Mouse (Mus musculus) olfactory bulb, adult 2 months (tissue): Measurements from ENCODE around the gene Shank2. TPM values are rescaled to one million over a fixed set of nuclear protein-coding genes. Genes with fewer than 3 reads are reported as not detected.

ENCODE experiments used
- H3K27ac ChIP-seq: fragments of 200-500 bp; 2 replicates; pipeline ENCODE4 v1.5.1; 2012; ENCODE audit warnings: low read depth, low read length; ENCODE audit not compliant: insufficient read depth
- H3K4me1 ChIP-seq: fragments of 200-500 bp; 2 replicates; pipeline ENCODE4 v1.6.1; 2012; ENCODE audit warnings: low read length; ENCODE audit not compliant: control insufficient read depth, insufficient read depth
- H3K4me3 ChIP-seq: fragments of 200-500 bp; 2 replicates; pipeline ENCODE4 v1.5.1; 2012; ENCODE audit warnings: mild to moderate bottlenecking, low read depth, low read length, moderate library complexity; ENCODE audit not compliant: insufficient read depth
- CTCF ChIP-seq: fragments of 200-500 bp; IDR thresholded peaks from 2 replicates; pipeline ENCODE4 v1.5.1; 2012; ENCODE audit warnings: low read depth, mild to moderate bottlenecking, low read length, moderate library complexity; ENCODE audit not compliant: insufficient read depth
- POLR2A ChIP-seq: fragments of 200-500 bp; IDR thresholded peaks from 2 replicates; pipeline ENCODE4 v1.6.1; 2012; ENCODE audit warnings: mild to moderate bottlenecking, low read depth, low read length, moderate library complexity; ENCODE audit not compliant: insufficient read depth
- WGBS: fragments of 180-500 bp; shearing (Covaris S2); methylation state at CpG from one replicate; pipeline ENCODE4 v1.1.7; 2018; 5-methylcytosine and 5-hydroxymethylcytosine counted together
- polyA plus RNA-seq: library from polyadenylated mRNA; stranded (reverse); fragments of >200 nt; gene quantifications from 2 replicates; pipeline ENCODE4 v1.2.4, GENCODE M21; 2012; ENCODE audit warnings: low replicate concordance; ENCODE audit not compliant: missing spikeins, insufficient read depth, insufficient read length

Gene Shank2
- polyA plus RNA-seq, 1 experiment, result 53.3 TPM

GRCm38 (mm10) chr7:144022682-144023081 lies 21.0 kb downstream of the Shank2 start:
- no peak for TF ChIP-seq POLR2A
- no peak for TF ChIP-seq CTCF
- Histone ChIP-seq H3K27ac (no peak overlapping the region), H3K4me1 (no peaks in the 10 kb centered on the region), H3K4me3 (no peak overlapping the region)
- WGBS, result 82% methylated on average over 5 of the region's 5 CpGs

- TF ChIP-seq POLR2A, result no peak
- no peak for TF ChIP-seq CTCF
- Histone ChIP-seq H3K4me1 (no peaks in the 10 kb centered on the region), H3K27ac (no peak overlapping the region), H3K4me3 (no peak overlapping the region)
- WGBS, result 86% methylated on average over 4 of the region's 4 CpGs
Measured at GRCm38 (mm10) chr7:144023561-144023960, 21.8 kb downstream of the Shank2 start.

GRCm38 (mm10) chr7:144026024-144026752 lies 24.5 kb downstream of the Shank2 start:
- 92% methylated on average over 12 of the region's 12 CpGs for WGBS
- no peak overlapping the region for H3K27ac ChIP-seq
- TF ChIP-seq POLR2A (no peak), CTCF (no peak)
- no peaks in the 10 kb centered on the region; the same call in 1 of the 2 replicates for H3K4me1 ChIP-seq
- H3K4me3 ChIP-seq, result no peak overlapping the region

GRCm38 (mm10) chr7:144029246-144029645 lies 27.5 kb downstream of the Shank2 start:
- TF ChIP-seq CTCF, result no peak
- TF ChIP-seq POLR2A, result no peak
- no peak overlapping the region for H3K27ac ChIP-seq
- peaks cover 2% of the 10 kb centered on the region; the same call in 1 of the 2 replicates for H3K4me1 ChIP-seq
- 86% methylated on average over 5 of the region's 5 CpGs for WGBS
- H3K4me3 ChIP-seq, result no peak overlapping the region

GRCm38 (mm10) chr7:144030796-144031195 lies 29.1 kb downstream of the Shank2 start:
- Histone ChIP-seq H3K4me1 (peaks cover 2% of the 10 kb centered on the region; the same call in 1 of the 2 replicates), H3K27ac (no peak overlapping the region), H3K4me3 (no peak overlapping the region)
- WGBS, result 67% methylated on average over 11 of the region's 11 CpGs
- TF ChIP-seq POLR2A (no peak), CTCF (no peak)

- WGBS, result 96% methylated on average over 3 of the region's 3 CpGs
- TF ChIP-seq POLR2A (no peak), CTCF (no peak)
Measured at GRCm38 (mm10) chr7:144031611-144032010, 29.9 kb downstream of the Shank2 start.

GRCm38 (mm10) chr7:144037541-144037940 lies 35.8 kb downstream of the Shank2 start:
- WGBS, result 90% methylated on average over 11 of the region's 11 CpGs
- no peak overlapping the region for H3K4me3 ChIP-seq
- no peak for TF ChIP-seq POLR2A
- no peak for TF ChIP-seq CTCF
- H3K4me1 ChIP-seq, result peaks cover 20% of the 10 kb centered on the region
- H3K27ac ChIP-seq, result no peak overlapping the region

More at GRCm38 (mm10) chr7:144031611-144032010, 29.9 kb downstream of the Shank2 start:
- Histone ChIP-seq H3K4me1 (peaks cover 2% of the 10 kb centered on the region; the same call in 1 of the 2 replicates), H3K27ac (no peak overlapping the region), H3K4me3 (no peak overlapping the region)

- Histone ChIP-seq H3K27ac (no peak overlapping the region), H3K4me1 (peaks cover 17% of the 10 kb centered on the region), H3K4me3 (no peak overlapping the region)
- TF ChIP-seq CTCF (no peak), POLR2A (no peak)
- 45% methylated on average over 9 of the region's 9 CpGs for WGBS
Measured at GRCm38 (mm10) chr7:144037966-144038669, 36.4 kb downstream of the Shank2 start.

GRCm38 (mm10) chr7:144038741-144039140 lies 37.0 kb downstream of the Shank2 start:
- Histone ChIP-seq H3K27ac (no peak overlapping the region), H3K4me3 (no peak overlapping the region), H3K4me1 (peaks cover 17% of the 10 kb centered on the region)
- no peak for TF ChIP-seq POLR2A
- no peak for TF ChIP-seq CTCF
- 34% methylated on average over 8 of the region's 8 CpGs for WGBS
